Comparison of ENCODE assay signal across 11 mouse cellular contexts in the genomic region with DNA sequence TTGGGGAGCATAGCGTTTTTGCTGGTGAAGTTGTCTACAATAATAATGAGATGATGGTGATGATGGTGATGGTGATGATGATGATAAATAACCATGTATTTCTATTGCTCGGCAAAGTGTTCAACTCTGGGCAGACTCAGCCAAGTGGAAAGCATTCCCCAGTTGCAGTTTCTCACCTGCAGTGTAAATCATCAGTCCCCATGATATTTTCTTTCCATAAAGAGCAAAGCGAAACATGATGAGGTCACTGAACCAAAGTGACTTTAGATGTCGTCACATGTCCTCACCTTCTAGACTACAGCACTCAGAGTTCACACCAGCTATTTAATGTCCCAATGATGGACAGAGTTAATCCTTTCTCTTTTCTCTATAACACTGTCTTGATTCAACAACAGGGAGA.
DNase-seq lines count a peak whose midpoint lies in the region; ATAC-seq and TF ChIP-seq lines count a peak whose summit lies in the region.
"Had no signal": no experiment of that assay in that cellular context is flagged by ENCODE, and none has a peak within 500 bp of the region (broad histone marks: within the 10 kb centered on the region; RNA-seq: fewer than 3 reads in every experiment).

No protein-coding gene starts in this region.

- H3K9me3 ChIP-seq in kidney, embryonic 15.5 days (replicated peaks) = no peaks in the 10 kb centered on the region
- H3K9me3 ChIP-seq in embryonic facial prominence, embryonic 14.5 days (ENCODE audit: control insufficient read depth, low read length) = no peaks in the 10 kb centered on the region
- H3K9me3 ChIP-seq in hindbrain, embryonic 14.5 days (ENCODE audit: control insufficient read depth, low read length) = no peaks in the 10 kb centered on the region
- H3K9me3 ChIP-seq in midbrain, postnatal 0 days (ENCODE audit: low read length) = no peaks in the 10 kb centered on the region
- H3K9me3 ChIP-seq: G1E had no signal

- no peak overlapping the region for H3K27ac ChIP-seq in kidney, embryonic 15.5 days
- H3K27ac ChIP-seq in embryonic facial prominence, embryonic 14.5 days (replicated peaks; ENCODE audit: low read depth, low read length) = no peak overlapping the region
- H3K27ac ChIP-seq in hindbrain, embryonic 14.5 days = no peak overlapping the region
- no peak overlapping the region for H3K27ac ChIP-seq in midbrain, postnatal 0 days (ENCODE audit: low read depth, low read length)

- WGBS in kidney, embryonic 15.5 days = 50% methylated on average over 4 of the region's 4 CpGs
- WGBS in embryonic facial prominence, embryonic 14.5 days = 62% methylated on average over 4 of the region's 4 CpGs
- 65% methylated on average over 4 of the region's 4 CpGs for WGBS in hindbrain, embryonic 14.5 days
- WGBS in midbrain, postnatal 0 days = 60% methylated on average over 4 of the region's 4 CpGs

- H3K4me3 ChIP-seq in kidney, embryonic 15.5 days (replicated peaks) = peak overlapping the region; percentile 66
- H3K4me3 ChIP-seq in embryonic facial prominence, embryonic 14.5 days (ENCODE audit: low read depth, low read length) = peak overlapping the region; percentile 48
- peak overlapping the region; percentile 64 for H3K4me3 ChIP-seq in hindbrain, embryonic 14.5 days (replicated peaks; ENCODE audit: low read length)
- peak overlapping the region; percentile 61 for H3K4me3 ChIP-seq in midbrain, postnatal 0 days (ENCODE audit: low read depth, low read length)
- H3K4me3 ChIP-seq: erythroblast, embryonic 14.5 days had no signal

- ATAC-seq in kidney, embryonic 15.5 days (replicated peaks; ENCODE audit: low FRiP score) = no peak
- no peak for ATAC-seq in embryonic facial prominence, embryonic 14.5 days (ENCODE audit: low read depth)
- ATAC-seq in hindbrain, embryonic 14.5 days (ENCODE audit: low FRiP score) = no peak
- no peak for ATAC-seq in midbrain, postnatal 0 days (ENCODE audit: low FRiP score)

- H3K4me2 ChIP-seq in kidney, embryonic 15.5 days = peak overlapping the region; percentile 73
- peak overlapping the region; percentile 66 for H3K4me2 ChIP-seq in embryonic facial prominence, embryonic 14.5 days (ENCODE audit: low read depth, low read length)
- H3K4me2 ChIP-seq in hindbrain, embryonic 14.5 days (replicated peaks) = peak overlapping the region; percentile 81
- H3K4me2 ChIP-seq in midbrain, postnatal 0 days (ENCODE audit: low read depth, low read length, poor library complexity, severe bottlenecking) = peak overlapping the region; percentile 74

- 0 out of 2 replicates have a peak overlapping the region, but pooled peaks have one; percentile 64 for H3K9ac ChIP-seq in kidney, embryonic 15.5 days
- H3K9ac ChIP-seq in embryonic facial prominence, embryonic 14.5 days (ENCODE audit: low read depth, low read length) = peak overlapping the region; percentile 69
- H3K9ac ChIP-seq in hindbrain, embryonic 14.5 days = peak overlapping the region; percentile 73; the same call in 1 of the 2 replicates
- H3K9ac ChIP-seq in midbrain, postnatal 0 days (replicated peaks; ENCODE audit: low read length, poor library complexity, severe bottlenecking) = no peak overlapping the region

- TF ChIP-seq CTCF in midbrain, postnatal 0 days (IDR thresholded peaks at IDR 0.05) = no peak

- H3K4me1 ChIP-seq in kidney, embryonic 15.5 days = peaks cover 59% of the 10 kb centered on the region
- H3K4me1 ChIP-seq in embryonic facial prominence, embryonic 14.5 days (ENCODE audit: control insufficient read depth, insufficient read depth, low read length) = peaks cover 46% of the 10 kb centered on the region
- peaks cover 31% of the 10 kb centered on the region for H3K4me1 ChIP-seq in hindbrain, embryonic 14.5 days (replicated peaks; ENCODE audit: control insufficient read depth, insufficient read depth, low read length)
- peaks cover 17% of the 10 kb centered on the region; the same call in 1 of the 2 replicates for H3K4me1 ChIP-seq in midbrain, postnatal 0 days (ENCODE audit: insufficient read depth, low read length)

- no peaks in the 10 kb centered on the region for H3K27me3 ChIP-seq in kidney, embryonic 15.5 days
- H3K27me3 ChIP-seq in embryonic facial prominence, embryonic 14.5 days (replicated peaks; ENCODE audit: control insufficient read depth, insufficient read depth, low read length) = no peaks in the 10 kb centered on the region
- no peaks in the 10 kb centered on the region for H3K27me3 ChIP-seq in hindbrain, embryonic 14.5 days (ENCODE audit: control insufficient read depth, insufficient read depth, low read length)
- H3K27me3 ChIP-seq in midbrain, postnatal 0 days (ENCODE audit: insufficient read depth, low read length) = no peaks in the 10 kb centered on the region

- H3K36me3 ChIP-seq in kidney, embryonic 15.5 days = no peaks in the 10 kb centered on the region
- H3K36me3 ChIP-seq in embryonic facial prominence, embryonic 14.5 days (ENCODE audit: control insufficient read depth, insufficient read depth, low read length) = no peaks in the 10 kb centered on the region
- H3K36me3 ChIP-seq in hindbrain, embryonic 14.5 days (replicated peaks; ENCODE audit: control insufficient read depth, insufficient read depth) = no peaks in the 10 kb centered on the region
- H3K36me3 ChIP-seq in midbrain, postnatal 0 days (ENCODE audit: insufficient read depth, low read length) = no peaks in the 10 kb centered on the region
- H3K36me3 ChIP-seq: G1E had no signal

- no peak for DNase-seq in kidney, postnatal 10 days
- DNase-seq in embryonic facial prominence, embryonic 14.5 days (ENCODE audit: low spot score) = no peak
- no peak for DNase-seq in hindbrain, embryonic 14.5 days (ENCODE audit: low spot score)
- no peak for DNase-seq in midbrain, postnatal 0 days (ENCODE audit: low spot score)
- DNase-seq in spleen, postnatal 36 days (ENCODE audit: low spot score in 2 of 2) = no peak
- DNase-seq in thymus, postnatal 0 days (ENCODE audit: low spot score) = no peak
- DNase-seq in spleen, postnatal 10 days (ENCODE audit: low spot score in 2 of 2) = no peak
- DNase-seq: thymus, postnatal 4 days had no signal
